Mouse (Mus musculus) ES-E14 (cell line): ENCODE results near the gene Fam111a.

Source experiments
- CHD2 ChIP-seq: IDR thresholded peaks from 2 replicates; pipeline ENCODE4 v1.6.1; 2014; ENCODE audit warnings: mild to moderate bottlenecking, low read depth, low read length, inconsistent platforms
- HCFC1 ChIP-seq: IDR thresholded peaks from 2 replicates; pipeline ENCODE4 v1.6.1; 2012; ENCODE audit warnings: low read length, inconsistent platforms, borderline replicate concordance; ENCODE audit not compliant: insufficient read depth
- MAFK ChIP-seq: IDR thresholded peaks from 2 replicates; pipeline ENCODE4 v1.6.1; 2014; ENCODE audit warnings: mild to moderate bottlenecking, low read depth, low read length, inconsistent platforms; ENCODE audit not compliant: insufficient read depth
- ZC3H11A ChIP-seq: IDR thresholded peaks from 2 replicates; pipeline ENCODE4 v1.6.1; 2012; ENCODE audit warnings: low read depth, mild to moderate bottlenecking, inconsistent platforms, low read length, borderline replicate concordance
- ZNF384 ChIP-seq: IDR thresholded peaks from 2 replicates; pipeline ENCODE4 v1.6.1; 2012; ENCODE audit warnings: low read depth, low read length, inconsistent platforms

- TF ChIP-seq CHD2: no peak
- TF ChIP-seq ZNF384: no peak
- TF ChIP-seq MAFK: no peak
- no peak for TF ChIP-seq HCFC1
- TF ChIP-seq ZC3H11A: no peak
Observed at GRCm38 (mm10) chr19:12514621-12515020, 30.9 kb upstream of the Fam111a start.
